Mouse (Mus musculus) cerebellum, postnatal 36 days (tissue): ENCODE measurements around the gene Mrvi1.
"Not testable (repeated sequence)": the region's sequence is repeated elsewhere in the genome, so short reads cannot be mapped to it uniquely, and the experiment has no call there.

Experiments
- DNase-seq, 2 experiments: peaks; one replicate each; pipeline ENCODE4 v3.0.0; 2021 to 2022; ENCODE audit warnings: mixed read lengths in 2 of 2

The Mrvi1 gene

GRCm38 (mm10) chr7:110935815-110936762, 46.2 kb downstream of the Mrvi1 start:
- DNase-seq = no peak

DNA sequence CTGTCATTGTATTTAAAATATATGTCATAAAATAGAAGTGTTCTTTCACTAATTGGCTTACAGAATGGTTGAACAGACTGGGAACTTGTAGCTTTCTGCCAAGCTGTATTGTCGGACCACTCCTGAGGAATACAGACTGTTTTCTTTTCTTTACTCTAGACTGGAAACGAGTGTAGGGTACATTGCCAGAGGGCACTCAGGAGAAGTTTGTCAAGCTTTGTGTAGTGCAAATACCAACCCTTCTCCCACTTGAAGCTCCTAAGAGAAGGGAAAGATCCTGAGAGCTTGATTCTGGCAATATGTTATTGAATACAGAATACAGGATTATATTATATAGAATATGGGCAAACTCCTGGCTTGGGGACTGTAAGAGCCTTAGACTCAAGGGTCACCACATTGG, 48.3 kb downstream of the Mrvi1 start:
- no peak for DNase-seq

GRCm38 (mm10) chr7:110933329-110933728, 48.9 kb downstream of the Mrvi1 start:
- no peak for DNase-seq

DNA sequence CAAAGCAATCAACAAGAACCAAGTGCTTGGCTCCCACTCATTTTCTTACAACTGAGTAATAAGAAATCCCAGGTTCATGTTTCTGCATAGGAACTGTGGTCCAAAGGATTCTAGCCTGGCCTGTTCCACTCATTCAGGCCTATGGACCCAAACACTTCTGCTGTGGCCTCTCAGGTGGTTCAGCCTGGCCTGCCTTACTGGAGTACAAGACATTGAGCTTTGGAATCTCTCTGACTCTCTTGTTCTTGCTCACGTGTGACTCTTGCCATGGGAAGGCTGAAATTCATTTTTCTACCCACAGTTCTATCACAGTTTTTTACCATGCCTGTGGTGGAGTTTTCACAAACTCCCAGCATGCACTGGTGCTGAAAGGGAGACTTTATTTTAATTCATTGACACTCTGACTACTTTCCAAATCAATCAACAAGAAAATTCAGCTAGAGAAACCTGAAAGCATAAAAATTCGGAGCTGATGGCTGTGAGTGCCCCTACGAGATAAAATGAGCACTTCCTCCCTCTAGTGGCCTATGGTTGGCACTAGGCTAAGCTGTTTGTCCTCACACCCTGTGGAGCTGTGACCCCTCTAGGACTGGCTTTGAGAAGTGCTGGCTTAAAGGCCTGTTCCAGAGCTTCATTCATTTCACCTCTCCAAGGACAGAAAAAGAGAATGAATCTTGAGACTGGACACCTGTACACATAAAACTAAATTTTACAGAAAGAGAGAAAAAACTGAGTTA, 52.0 kb downstream of the Mrvi1 start:
- DNase-seq = peak in 1 of 2 experiments; percentile 4

GRCm38 (mm10) chr7:110926562-110926961, 55.7 kb downstream of the Mrvi1 start:
- no peak for DNase-seq

GRCm38 (mm10) chr7:110920331-110921261, 61.7 kb downstream of the Mrvi1 start:
- DNase-seq = no peak

DNA sequence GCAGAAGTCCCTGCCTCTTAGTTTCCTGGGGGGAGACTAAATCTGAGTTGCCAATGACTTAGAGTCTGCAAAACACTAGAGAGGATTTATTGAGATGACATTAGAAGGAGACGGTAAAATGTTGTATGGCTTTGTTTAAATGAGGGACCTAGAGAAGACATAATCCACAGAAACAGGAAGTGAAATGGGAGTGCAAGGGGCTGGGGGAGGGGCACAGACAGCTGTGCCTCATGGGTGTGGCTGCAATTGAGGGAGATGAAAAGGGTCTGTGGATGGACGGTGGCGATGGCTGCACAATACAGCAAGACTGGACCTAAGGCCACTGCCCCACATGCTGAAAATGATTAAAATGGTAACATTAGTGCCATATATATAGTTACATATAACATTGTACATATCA, 62.5 kb downstream of the Mrvi1 start:
- DNase-seq = no peak

DNA sequence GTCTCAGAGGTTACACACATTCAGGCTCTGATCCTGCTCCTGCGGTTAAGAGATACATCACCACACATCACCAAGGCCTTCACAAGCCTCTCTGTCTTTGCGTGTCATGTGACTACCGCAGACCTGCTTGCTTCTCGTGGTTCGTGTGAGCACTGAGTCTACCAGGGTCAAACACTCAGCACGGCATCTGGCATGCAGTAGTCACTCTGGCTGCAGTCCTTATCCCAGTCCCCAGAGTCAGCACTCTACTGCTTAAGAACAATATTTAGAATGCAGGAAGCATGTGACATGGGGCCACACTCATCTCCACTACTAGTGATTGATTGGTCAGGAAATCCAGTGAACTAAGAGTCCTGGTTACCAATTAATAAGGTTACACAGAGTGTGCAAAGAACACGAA, 66.3 kb downstream of the Mrvi1 start:
- no peak for DNase-seq

DNA sequence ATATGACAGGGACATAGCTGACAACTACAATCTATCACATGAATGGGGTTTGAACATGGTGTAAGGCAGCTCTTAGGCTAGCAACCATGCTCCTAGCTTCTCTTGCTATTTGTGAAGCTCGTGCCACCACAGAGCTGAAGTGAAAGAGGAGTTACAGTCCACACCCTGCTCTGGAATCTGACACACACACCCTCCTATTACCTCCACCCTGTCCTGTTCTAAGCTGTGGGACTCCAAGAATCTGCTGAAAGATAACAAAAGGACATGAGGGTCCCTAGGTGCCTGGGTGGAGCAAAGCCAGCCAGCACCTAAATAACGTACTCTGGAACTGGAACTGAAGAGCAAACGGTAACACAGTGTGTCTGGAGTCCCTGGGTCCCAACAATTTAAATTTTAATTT, 67.7 kb downstream of the Mrvi1 start:
- DNase-seq = no peak

GRCm38 (mm10) chr7:110913754-110914153, 68.5 kb downstream of the Mrvi1 start:
- no peak for DNase-seq

- no peak for DNase-seq
Measured at GRCm38 (mm10) chr7:110908209-110909144, 73.8 kb downstream of the Mrvi1 start.

DNA sequence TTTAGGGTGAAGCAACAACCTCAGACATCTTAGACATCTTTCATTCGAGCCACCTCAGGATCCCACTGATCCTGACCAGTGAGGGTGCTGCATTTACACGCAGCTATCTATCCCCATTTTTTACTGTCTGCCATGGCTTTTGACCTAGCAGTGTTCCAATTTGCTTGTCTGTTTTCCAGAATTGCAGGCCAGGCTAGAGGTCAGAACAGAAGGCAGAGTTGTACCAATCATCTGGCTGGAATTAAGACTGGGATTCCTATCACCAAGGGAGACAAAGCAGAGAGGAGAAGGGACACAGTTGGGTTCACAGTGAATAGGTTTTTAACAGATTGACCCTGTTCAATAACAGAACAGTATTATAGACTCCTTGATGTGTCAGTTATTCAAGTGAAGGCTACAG, 75.7 kb downstream of the Mrvi1 start:
- DNase-seq = no peak

GRCm38 (mm10) chr7:110903226-110903625, 79.0 kb downstream of the Mrvi1 start:
- DNase-seq = no peak

GRCm38 (mm10) chr7:110897202-110897601, 85.1 kb downstream of the Mrvi1 start:
- no peak for DNase-seq

DNA sequence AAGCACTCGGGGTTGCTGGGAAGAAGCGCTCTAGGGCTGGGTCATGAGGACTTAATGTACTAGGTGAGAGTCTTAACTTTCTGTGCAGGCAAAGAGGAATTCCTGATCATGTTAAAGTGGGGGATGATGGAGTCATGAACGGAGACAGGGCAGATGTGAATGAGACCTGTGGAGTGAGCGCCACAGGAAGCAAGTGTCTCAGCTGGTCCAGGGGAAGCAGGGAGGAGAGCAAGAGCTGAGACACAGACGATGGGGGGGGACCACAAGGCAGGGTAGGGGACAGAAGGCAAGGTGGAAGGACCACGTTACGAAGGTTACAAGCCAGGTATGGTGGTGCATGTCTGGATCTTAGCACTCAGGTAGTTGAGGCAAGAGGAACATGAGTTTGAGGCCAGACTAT, 85.8 kb downstream of the Mrvi1 start:
- DNase-seq = no peak

GRCm38 (mm10) chr7:110895772-110896171, 86.5 kb downstream of the Mrvi1 start:
- DNase-seq = not testable (repeated sequence)

DNA sequence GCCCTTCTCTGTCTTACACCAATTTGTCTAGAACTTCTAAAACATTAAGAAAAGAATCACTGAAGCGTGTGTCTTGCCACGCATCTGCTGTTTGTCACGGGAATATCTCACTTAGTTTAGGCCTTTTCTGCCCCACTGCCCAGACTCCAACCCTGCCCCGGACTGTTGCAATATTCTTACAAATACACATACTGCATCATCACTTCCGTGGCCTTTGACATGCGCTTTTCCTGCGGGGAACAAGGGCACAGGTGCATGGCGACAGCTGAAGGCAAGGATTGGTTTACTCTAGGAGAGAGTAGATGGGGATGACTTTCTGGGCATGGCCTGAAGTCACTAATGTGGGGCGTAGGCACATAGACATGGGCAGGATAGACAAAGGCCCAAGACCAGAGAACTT, 87.6 kb downstream of the Mrvi1 start:
- DNase-seq = no peak

- no peak for DNase-seq
Measured at GRCm38 (mm10) chr7:110893943-110894610, 88.2 kb downstream of the Mrvi1 start.

- no peak for DNase-seq
Measured at GRCm38 (mm10) chr7:110891501-110891986, 90.7 kb downstream of the Mrvi1 start.

DNA sequence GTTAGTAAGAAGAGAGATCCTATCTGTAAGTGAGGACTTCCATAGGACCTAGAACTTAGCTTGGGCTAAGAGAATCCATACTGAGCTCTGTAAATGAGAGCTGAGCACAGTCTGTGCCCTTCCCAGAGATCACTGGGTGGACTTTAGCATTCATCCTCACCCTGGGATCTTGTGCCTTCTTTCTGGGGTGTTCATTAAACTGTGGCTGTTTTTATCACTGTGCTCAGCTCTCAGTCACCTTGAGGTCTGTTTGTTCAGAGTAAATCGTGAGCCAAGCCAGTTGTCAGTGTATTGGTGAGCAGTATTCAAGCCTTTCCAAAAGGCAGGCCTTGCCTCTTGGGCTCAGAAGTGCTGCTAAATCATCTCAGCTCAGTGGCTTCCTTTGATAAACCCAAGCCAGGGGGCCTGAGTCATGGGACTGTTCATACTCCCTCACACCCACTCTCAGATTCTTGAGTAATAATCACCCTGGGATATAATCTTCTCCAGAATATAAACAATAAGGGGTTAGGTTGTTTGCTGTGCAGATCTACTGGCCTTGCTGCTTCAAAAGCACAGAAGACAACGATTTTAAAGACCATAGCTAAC, 100.4 kb downstream of the Mrvi1 start:
- no peak for DNase-seq
